Mouse (Mus musculus): ENCODE measurements at regions not wholly inside any gene's neighbourhood (a gene's known extent, or its start where the extent isn't known, plus 50 kb on each side); places are given as distances from the start of the nearest gene placed in this dataset.
"Not testable (repeated sequence)": the region's sequence is repeated elsewhere in the genome, so short reads cannot be mapped to it uniquely, and the experiment has no call there.

DNA sequence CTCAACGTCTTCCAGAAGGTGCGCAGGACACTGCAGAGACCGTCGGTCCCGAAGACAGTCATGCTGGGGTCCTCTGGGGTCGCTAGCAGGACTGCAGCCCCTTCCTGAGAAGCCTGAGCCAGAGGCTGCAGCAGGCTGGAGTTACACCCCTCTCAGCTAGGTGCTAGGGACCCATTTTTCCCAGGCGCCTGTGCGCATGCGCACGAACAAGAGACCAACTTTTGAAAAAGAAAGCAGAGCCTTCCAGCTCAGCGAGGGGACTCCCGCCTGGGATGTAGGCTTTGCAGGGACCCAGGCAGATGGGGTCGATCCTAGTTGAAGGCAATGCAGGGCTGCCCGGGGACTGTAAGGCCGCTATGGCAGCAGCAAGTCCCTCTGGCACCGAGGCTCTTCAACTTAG lies 104.7 kb upstream of the Atg7 start:
- not testable (repeated sequence) for DNase-seq (ENCODE audit: low read depth, low spot score)

DNA sequence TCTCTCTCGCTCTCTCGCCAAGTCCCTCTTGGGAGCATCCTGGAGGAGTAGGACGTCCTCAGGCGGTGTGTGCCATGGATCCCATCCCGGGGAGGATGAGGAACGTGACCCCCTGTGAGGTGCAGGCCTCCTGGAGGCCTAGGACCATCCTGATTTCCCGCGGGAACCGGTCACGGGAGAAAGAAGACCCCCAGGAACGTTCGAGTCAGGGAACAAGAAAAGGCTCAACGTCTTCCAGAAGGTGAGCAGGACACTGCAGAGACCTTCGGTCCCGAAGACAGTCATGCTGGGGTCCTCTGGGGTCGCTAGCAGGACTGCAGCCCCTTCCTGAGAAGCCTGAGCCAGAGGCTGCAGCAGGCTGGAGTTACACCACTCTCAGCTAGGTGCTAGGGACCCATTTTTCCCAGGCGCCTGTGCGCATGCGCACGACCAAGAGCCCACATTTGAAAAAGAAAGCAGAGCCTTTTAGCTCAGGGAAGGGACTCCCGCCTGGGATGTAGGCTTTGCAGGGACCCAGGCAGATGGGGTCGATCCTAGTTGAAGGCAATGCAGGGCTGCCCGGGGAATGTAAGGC lies 92.7 kb upstream of the Atg7 start:
- DNase-seq (ENCODE audit: low read depth, low spot score), result not testable (repeated sequence)

DNA sequence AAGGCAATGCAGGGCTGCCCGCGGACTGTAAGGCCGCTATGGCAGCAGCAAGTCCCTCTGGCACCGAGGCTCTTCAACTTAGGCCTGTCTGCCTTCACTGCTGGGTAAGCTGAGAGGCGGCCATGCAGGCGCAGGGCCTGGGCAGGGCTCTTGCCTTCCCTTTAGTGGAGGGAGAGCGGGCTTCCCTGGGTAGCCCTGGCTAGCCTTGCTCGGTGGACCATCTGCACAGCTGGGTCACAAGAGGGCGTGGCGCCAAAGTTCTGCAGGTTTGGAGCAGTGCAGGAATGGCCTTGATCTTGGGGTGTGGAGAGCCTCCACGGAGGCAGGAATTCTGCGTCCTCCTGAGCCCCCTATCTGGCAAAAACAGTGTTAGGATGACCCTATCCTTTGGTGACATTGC lies 89.8 kb upstream of the Atg7 start:
- not testable (repeated sequence) for DNase-seq (ENCODE audit: low read depth, low spot score)

DNA sequence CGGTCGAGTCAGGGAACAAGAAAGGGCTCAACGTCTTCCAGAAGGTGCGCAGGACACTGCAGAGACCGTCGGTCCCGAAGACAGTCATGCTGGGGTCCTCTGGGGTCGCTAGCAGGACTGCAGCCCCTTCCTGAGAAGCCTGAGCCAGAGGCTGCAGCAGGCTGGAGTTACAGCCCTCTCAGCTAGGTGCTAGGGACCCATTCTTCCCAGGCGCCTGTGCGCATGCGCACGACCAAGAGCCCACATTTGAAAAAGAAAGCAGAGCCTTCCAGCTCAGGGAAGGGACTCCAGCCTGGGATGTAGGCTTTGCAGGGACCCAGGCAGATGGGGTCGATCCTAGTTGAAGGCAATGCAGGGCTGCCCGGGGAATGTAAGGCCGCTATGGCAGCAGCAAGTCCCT lies 87.7 kb upstream of the Atg7 start:
- peak; percentile 8 for DNase-seq (ENCODE audit: low read depth, low spot score)

DNA sequence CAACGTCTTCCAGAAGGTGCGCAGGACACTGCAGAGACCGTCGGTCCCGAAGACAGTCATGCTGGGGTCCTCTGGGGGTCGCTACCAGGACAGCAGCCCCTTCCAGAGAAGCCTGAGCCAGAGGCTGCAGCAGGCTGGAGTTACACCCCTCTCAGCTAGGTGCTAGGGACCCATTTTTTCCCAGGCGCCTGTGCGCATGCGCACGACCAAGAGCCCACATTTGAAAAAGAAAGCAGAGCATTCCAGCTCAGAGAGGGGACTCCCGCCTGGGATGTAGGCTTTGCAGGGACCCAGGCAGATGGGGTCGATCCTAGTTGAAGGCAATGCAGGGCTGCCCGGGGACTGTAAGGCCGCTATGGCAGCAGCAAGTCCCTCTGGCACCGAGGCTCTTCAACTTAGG lies 65.6 kb upstream of the Atg7 start:
- peak; percentile 48 for DNase-seq (ENCODE audit: low read depth, low spot score)
